Mouse (Mus musculus) left cerebral cortex, adult 18-20 months (tissue): ENCODE measurements around the gene Methig1. TPM values are rescaled to one million over a fixed set of nuclear protein-coding genes. Genes with fewer than 3 reads are reported as not detected.
"Not testable (repeated sequence)": the region's sequence is repeated elsewhere in the genome, so short reads cannot be mapped to it uniquely, and the experiment has no call there.

Experiments
- DNase-seq, 2 experiments: peaks; one replicate each; pipeline ENCODE4 v3.0.0; 2021 to 2022; ENCODE audit warnings: low spot score in 2 of 2, mixed read lengths in 1 of 2
- total RNA-seq, 2 experiments: library from RNA; stranded (reverse); gene quantifications; 2 replicates each; pipeline ENCODE4 v1.2.3; 2021

Gene Methig1
- total RNA-seq, 2 experiments from 2014 or later, result not detected

DNA sequence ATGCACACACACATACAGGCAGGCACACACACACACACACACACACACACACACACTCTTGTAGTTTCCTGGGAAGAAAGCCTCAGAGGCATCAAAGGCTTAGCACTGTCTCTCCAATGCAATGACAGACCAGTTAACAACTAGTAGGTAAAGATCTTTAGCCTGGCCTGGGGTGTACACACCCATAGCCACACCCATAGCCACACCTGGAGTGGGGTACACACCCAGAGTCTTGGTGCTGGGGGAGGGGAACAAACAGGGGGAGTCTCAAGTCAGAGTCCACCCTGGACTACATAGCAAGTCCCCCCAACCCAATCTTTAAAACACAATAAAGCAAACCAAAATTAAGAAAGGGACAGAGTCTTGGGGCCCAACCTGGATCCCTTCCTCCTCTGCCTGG lies 15.6 kb upstream of the Methig1 start:
- not testable (repeated sequence) for DNase-seq

DNA sequence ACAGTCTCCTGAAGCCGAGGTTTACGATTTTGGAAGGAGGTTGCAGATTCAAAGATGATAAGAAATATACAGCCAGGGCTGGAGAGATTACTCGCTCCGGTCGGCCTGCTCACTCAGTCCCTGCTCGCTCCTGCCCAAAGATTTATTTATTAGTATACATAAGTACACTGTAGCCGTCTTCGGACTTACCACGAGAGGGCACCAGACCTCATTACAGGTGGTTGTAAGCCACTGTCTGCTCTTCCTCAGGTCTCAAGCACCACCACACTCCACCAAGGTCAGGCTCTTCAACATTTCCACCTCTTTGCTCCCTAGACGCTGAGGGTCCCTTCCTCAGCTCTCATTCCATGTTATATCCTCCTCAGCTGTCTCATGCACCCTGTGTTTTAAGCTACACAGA lies 15.1 kb upstream of the Methig1 start:
- peak; percentile 29 to 62 for DNase-seq

DNA sequence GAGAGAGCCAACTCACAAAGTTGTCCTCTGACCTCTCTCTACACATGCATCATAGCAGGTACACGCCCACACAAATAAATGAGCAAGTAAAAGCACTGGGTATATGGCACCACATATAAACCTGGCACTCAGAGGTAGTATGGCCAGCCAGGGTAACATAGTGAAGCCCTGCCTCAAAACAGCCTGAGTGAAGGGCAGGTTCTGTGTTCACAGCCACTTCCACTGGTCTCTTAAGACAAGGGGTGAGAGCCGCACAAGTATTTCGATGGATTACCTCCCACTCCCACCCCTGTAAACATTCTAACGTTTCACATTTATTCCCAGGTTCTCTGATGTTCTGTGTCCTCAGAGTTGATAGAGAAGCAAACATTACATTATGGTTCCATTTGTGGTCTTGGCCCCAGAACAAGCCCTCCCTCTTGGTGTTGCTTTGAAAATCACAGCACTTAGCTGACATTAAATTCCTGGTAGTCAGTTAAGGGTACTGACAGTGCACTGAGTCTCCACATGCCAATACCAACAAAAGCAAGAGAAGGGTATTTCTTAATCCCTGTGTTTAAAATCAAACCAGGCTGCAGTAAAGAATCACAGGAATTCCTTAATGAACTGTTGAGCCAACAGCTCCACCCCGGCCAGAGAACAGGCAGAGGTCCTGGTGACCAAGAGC lies 11.5 kb upstream of the Methig1 start:
- not testable (repeated sequence) for DNase-seq

DNA sequence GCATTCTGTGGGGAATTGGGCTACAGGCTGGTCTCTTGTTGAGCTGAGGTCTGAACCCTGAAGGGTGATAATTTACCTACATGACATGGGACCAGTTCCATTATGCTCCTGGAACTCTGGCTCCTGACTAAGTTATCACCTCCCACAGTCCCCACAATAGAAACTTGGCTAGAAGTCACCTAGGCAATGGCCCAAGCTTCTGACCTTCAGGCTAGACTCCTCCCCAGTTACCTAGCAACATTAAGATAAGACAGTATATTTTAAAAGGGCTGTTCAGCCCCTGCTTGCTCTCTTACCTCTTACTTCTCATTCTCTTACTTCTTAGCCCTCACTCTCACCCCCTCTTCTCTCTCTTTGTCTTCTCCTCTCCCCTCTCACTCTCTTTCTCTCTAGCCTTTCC lies 7.5 kb upstream of the Methig1 start:
- no peak for DNase-seq

DNA sequence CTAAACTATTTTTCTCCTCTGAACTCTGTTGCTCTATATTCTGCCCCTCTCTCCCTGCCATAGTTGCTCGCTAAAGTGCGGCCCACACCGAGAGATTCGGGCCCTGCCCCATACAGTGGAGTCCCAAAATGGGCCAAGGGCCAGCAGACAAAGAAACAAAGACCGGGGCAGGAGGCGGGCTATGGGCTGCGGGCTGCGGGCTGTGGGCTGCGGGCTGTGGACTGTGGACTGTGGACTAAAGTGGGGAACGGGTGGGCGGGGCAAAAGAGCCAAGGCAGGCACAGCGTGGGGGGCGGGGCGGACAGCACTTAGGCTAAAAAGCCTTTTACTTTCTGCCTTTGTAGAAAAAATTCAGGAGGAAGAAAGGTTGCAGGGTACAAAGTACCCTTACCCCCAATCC lies 6.2 kb upstream of the Methig1 start:
- DNase-seq, result no peak

DNA sequence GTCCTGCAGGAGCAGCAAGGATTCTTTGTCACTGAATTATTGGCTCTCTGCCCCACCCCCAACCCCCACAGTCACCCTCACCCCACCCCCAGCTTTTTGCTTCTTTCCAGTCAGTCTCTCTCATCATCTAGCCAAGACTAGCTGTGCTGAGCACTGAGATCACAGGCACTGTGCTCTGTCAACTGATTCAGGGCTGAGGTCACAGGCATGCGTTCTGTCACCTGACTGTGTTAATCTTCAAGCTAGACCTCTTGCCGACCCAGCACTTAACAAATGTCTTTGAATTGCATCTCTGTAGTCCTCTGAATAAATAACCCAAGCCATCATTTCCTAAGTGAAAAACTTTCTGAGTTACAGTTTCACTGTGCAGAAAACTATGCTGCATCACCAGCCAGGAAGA lies 3.5 kb upstream of the Methig1 start:
- DNase-seq, result no peak

DNA sequence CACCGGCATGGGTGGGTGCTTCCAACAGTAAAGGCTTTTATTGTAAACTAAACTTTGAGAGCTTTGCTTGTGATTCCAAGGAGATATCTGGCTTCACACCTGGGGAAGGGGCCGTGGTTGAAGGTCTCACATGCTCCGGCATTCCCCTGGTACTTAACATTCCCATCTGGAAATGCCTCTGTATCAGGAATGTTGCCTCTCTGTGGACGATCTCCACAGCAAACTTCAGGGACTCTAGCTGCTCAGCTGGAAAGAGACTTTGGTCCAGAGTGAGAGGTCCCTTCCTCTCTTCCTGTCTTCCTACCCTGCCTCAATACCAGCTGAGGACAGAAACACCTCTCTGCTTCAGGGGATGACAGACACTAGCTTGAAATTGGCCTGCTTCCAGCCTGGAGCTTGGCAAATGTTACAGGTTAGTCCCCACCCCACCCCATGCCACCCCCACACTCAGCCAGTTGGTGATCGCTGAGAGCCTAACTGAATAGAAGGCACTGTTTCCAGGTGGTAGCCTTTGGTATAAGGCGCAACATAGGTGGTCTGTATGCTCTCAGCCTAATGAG lies 1.4 kb upstream of the Methig1 start:
- DNase-seq, result no peak

DNA sequence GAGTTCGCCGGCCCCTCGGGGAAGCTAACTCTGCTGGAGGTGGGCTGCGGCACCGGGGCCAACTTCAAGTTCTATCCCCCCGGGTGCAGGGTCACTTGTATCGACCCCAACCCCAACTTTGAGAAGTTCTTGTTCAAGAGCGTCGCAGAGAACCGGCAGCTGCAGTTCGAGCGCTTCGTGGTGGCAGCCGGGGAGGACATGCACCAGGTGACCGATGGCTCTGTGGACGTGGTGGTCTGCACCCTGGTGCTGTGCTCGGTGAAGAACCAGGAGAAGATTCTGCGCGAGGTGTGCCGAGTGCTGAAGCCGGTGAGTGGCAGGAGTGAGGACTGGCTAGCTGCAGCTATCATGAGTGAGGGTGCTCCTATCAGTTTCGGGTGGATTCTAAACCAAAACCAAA lies 450 bp downstream of the Methig1 start:
- not testable (repeated sequence) for DNase-seq

DNA sequence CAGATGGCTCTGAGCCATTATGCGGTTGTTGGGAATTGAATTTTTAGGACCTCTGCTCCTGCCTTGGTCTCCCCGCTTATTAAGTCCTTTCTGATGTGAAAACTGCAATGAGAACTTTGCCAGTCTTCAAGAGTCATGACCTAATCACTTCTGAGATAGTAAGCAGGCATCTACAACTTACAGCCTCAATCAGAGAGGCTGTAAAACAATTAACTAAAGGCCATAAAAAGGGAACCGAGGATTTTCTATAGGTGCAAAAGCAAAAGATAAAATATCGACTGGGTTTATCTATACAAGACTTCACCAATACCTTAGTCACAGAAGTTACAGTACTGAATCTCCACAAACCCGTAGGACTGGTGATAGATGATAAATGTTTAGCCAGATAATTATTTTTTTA lies 2.9 kb downstream of the Methig1 start:
- no peak for DNase-seq

DNA sequence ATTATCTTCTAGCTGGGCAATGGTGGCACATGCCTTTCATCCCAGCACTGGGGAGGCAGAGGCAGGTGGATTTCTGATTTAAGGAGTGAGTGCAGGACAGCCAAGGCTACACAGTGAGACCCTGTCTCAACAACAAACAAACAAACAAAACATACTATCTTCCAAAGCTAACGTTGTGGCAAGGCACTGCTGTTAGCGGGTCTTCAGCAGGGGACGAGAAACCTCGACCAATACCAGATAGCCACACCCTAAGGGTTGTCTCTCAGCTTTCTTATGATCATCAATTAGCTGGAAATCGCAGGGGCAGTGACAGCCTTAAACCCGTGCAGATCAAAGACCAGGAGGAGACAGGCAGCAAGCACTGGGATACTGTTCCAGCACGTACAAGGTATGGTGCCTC lies 11.3 kb downstream of the Methig1 start, which contains the start of gene Higd1c:
Higd1c (plus strand) TSS at position 301 of the 400 bp plus-strand sequence.
- DNase-seq, result no peak

DNA sequence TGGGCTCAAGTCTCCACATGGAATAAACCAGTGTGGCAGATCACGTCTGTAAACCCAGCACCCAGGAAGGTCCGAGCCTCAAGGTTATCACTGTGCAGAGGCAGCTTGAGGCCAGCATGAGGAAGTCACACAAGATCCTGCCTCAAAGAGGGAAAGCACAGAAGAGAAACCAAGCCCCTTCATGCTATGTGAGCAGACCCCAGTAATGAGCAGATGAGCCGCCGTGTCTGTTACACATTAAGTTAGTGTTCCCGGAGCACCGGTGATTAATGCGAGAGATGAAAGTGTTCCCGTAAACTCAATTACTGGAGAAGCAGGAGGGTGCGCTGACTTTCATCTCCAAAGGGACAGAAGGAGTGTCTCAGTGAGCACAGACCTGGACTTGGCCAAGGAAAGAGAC lies 13.0 kb downstream of the Methig1 start:
- not testable (repeated sequence) for DNase-seq

DNA sequence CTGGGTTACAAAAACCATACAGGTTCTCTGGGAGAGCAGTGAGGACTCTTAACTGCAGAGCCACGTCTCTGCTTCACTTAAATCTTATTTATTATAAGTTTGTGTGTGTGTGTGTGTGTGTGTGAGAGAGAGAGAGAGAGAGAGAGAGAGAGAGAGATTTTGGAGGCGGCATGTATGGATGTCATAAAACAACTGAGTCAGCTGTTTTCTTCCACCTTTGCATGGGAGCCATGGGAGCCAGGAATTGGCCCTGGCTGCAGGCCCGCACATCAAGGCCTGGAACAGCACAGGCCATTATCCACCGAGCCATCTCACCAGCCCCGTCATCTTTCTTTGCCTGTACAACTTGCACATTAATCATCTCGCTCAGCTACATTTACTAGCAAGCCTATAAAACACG lies 14.2 kb downstream of the Methig1 start:
- DNase-seq, result no peak

DNA sequence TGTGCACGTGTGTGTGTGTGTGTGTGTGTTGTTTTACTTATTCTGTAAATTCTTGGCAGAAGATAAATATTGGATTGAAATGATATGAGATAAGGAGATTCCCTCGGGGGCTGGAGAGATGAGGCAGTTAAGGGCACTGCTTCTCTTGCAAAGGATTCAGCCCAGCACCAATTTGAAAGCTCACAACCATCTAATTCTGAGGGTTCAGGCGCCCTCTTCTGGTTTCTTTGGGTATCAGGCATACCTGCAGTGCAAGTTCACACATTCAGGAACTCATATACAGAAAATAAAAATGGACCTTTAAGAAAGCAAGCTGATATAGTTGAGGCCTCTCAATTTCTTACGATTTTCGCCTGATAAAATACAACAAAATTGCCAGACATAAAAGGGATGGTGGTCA lies 22.1 kb downstream of the Methig1 start:
- peak; percentile 71 to 80 for DNase-seq

DNA sequence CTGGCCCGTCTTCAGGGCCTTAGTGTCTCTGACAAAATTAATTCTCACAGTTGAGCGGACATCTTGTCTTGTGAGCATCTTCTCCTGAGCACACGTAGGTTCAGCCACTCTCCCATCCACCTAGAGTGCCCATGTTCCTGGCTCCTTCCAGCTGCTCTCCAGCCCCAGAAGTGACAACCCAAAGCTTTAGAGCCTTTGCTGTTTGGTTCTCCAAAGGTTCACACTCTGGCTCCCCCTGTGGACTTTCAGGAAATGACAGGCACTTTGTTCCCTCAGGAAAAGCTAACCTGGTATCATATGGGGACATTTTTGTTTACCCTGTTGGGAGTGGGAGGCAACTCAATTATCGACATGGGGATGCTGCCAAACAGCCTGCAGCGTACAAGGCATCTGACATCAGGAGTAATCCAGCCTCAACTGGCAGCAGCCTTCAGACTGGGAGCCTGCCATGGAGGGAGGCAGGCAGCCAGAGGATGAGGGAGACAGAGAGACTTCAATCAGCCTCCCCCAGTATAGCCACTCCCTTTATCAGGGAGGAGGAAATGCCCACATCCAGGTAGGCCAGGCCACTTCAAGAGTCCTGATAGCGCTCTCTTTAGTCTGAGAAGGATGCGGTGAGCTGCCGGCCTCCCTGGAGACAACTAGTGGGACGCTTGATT lies 25.0 kb downstream of the Methig1 start:
- DNase-seq, result not testable (repeated sequence)

DNA sequence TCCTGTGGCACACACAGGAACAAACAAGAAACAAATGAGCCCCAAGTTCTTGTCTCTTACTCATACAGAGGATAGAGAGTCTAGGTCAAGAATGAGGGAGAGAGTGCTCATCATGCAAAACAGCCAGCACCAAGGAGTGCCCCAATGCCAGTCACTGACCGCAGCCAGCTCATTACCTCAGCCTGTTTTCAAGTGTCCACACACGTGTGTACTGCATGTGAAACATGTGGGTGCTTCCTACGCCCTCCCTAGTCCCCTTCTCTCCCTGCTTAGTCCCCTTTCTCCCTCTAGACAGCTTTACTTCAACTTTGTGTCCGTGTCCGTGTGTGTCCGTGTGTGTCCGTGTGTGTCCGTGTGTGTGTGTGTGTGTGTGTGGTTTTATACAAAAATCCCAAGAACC lies 26.7 kb downstream of the Methig1 start:
- no peak for DNase-seq

DNA sequence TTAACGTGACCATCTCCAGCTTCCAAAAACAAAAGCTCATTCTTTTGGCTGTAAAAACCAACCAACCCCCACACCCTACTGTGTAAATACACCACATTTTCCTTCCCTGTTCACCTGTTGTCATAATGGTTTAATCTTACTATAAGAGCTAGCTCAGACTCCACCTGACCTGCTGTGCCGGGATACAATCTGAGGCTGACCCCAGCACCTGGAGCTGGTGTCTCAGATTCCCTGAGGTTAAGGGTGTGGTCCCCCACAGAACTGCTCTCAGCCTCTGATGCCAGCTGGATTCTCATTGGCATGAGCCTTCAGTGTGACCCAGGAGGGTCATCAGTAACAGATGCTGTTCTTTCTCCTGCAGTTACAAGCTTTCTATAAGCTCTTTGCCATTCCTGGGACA lies 27.2 kb downstream of the Methig1 start:
- no peak for DNase-seq

DNA sequence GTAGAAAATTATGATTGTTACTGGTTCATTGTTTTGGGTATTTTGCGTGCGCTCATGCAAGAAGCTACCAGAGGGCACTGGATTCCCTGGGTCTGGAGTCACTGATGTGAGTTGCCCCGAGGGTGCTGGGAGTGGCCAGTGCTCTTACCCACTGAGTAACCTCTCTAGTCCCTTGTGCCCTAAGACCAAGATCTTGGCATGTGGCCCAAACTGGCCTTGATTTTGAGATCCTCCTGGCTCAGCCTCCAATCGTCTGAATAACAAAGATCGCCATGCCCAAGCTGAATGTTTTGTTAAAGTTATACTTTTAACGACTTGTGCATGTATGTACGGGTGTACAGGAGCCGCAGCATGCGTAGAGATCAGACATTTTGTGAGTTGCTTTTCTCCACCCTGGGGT lies 32.8 kb downstream of the Methig1 start:
- no peak for DNase-seq

DNA sequence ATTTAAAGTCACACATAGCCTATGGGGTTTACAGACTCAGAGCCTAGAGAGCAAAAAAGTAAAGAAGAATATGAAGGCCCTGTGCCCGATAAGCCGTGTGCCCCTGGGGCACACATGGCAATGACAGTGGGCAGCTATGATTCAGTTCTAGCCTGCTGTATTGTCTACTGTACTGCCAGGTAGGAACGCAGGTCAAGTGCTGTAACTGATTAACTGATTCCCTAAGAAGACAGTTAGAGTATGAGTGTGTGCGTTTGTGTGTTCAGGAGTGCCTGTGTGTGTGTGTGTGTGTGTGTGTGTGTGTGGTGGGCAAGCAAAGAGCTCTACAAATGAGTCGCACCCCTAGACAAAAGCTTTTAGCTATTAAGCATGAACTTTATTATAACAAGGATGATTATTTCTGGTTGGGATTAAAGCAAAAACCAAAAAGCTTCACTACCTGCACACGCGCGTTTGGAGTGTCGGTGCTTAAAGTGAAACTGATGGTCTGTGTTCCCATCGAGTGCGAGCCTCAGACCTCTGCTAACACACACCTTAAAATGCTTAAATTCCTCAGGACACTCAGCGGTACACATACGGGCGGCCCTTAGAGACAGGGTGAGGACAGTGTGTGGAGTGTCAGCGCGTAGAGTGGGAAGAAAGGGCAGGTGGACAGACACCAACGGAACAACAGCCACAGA lies 34.7 kb downstream of the Methig1 start:
- DNase-seq, result no peak

DNA sequence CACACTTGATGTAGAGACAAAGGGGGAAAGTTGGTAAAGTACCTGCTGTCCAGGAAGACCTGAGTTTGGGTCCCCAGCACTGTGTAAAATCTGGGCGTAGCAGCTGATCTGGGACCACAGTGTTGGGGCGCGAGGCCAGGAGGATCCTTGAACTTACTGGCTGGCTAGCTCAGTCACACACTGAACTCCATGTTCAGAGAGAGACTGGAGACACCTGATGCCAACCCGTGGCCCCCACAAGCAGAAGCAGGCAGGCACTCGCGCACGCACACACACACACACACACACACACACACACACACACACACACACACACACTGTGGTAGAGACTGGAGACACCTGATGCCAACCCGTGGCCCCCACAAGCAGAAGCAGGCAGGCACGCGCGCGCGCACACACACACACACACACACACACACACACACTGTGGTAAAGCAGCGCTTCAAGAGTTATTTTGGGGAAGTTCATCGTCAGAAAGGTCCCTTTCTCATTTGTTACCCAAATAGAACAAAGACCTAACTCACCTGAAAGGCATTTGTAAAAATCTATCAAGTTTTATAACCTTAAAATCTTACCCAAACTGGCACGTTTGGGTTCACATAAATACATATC lies 35.4 kb downstream of the Methig1 start:
- DNase-seq, result no peak

DNA sequence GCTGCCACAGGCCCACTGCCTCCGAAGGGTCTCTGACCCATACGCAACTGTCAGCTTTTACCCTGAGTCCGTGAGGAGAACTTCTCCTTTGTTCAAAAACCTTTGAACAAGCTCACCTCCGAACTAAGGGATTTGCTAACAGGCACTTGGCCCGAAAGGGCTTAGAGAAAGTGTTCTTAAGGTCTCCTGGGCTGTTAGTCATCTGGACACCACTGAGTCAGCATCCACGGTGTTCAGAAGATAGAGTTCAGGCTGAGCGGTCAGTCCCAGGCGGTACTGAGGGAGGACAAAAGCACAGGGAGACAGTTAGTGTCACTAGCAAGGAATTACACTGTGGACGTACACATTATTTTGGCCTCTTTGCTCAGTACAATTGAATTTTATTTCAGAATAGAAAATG lies 35.9 kb downstream of the Methig1 start:
- no peak for DNase-seq

DNA sequence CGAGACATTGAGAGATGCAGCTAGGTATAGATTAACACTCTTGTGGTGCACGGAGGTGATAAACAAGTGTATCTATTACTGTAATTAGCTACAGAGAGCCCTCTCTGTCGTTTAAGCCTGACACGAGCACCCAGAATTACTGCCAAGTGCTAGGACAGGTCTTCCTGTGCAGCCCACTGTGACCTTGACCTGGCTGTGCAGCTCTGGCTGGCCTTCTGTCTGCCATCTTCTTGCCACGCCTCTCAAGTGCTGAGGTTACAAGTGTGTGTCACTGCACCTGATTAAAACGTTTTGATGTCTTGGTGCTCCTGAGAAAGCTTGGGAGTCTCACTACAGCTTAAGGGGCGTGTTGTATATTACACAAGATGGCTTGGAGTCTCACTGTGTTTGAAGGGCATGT lies 38.1 kb downstream of the Methig1 start:
- no peak for DNase-seq

DNA sequence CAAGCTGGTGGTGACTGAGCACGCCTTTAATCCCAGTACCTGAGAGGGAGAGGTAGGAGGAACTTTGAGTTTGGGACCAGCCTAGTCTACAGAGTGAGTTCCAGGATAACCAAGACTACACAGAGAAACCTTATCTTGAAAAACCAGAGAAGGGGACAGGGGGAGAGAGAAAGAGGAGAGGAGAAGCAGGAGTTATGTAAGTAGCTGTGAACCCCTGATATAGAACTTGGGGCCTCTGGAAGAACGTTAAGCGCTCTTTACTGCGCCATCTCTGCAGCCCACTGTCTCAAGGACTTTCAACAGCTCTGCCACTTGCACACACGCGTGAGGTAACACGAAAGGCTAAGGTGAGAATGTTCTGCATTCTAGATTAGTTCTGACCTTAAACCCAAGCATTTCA lies 38.6 kb downstream of the Methig1 start:
- no peak for DNase-seq
